Mouse (Mus musculus): ENCODE data around the gene Ubl3.
A peak's percentile ranks its signal among the peaks of the same experiment; 100 is the strongest.

- TF ChIP-seq POLR2A (IDR thresholded peaks at IDR 0.05; ENCODE audit: borderline replicate concordance, extremely low read depth, insufficient read depth, insufficient read length, poor library complexity, severe bottlenecking) (no peak), CTCF (IDR thresholded peaks at IDR 0.05; ENCODE audit: borderline replicate concordance, extremely low read depth, insufficient read depth, insufficient read length) (peak; percentile 23; the same call in 1 of the 2 replicates)
Measured at GRCm38 (mm10) chr5:148579156-148579555, 26.6 kb upstream of the Ubl3 start.
